Mouse (Mus musculus): ENCODE data around the gene Vmn1r15.

The Vmn1r15 gene

DNA sequence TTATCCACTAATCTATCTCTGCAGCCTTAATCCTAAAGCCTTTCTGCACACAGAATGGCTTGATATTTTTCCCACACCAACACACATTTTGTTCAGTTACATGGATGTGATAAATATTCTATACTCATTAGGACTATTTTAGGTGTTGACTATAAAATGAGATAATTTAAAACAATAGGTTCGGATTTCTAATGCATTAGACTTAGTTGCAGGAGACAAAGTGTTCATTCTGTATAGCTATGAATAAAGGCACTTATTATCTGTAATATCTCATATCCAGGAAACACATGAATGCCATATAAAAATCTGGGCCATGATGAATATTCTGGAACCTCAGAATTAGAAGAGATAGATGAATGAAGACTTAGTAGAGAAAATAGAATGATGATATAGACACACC is at the start of gene Vmn1r15:
Gene Vmn1r15 (plus strand): TSS at position 301 of the 400 bp plus-strand sequence.
- no peak for DNase-seq (ENCODE audit: low spot score in 2 of 2)

DNA sequence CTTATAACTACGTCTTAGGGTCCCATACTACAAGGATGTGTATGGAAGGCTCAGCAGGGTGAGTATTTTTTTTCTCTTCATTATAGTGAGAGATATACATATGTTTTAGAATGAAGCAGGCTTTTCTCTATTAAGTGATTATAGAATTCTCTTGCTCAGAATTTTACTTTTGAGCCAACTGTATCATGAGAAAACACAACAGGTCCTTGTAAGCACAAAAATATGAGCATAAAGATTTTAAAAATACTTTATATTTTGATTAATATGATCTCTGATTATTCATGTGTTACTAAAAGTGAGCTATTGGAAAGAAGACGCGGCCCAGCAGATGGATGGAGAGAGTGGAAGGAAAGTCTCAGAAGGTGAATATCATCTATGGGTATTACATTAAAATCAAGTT is 26.4 kb upstream of the Vmn1r15 start, which contains the start of gene Vmn1r14:
Gene Vmn1r14 (plus strand): TSS at position 301 of the 400 bp plus-strand sequence.
- no peak for DNase-seq (ENCODE audit: low spot score in 2 of 2)

DNA sequence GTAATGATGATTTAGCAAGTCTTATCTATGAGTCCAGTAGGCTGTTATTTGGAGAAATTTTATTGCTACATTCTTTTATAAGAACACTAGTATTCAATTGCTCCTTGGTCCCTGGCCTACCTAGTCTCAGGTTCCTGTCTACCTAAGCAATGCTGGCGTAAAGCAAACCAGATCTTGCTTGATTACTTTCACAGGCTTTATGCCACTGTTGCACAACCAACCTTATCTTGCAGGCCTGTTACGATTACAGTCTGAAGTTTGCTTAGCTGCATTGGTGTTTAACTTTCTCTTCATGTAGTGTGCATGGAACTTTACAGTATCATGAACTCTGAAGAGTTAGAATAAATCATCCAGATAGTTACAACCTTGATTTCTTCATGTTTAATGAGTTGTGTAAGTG is 3.2 kb downstream of the Vmn1r15 start:
- DNase-seq (ENCODE audit: low spot score in 2 of 2): no peak

DNA sequence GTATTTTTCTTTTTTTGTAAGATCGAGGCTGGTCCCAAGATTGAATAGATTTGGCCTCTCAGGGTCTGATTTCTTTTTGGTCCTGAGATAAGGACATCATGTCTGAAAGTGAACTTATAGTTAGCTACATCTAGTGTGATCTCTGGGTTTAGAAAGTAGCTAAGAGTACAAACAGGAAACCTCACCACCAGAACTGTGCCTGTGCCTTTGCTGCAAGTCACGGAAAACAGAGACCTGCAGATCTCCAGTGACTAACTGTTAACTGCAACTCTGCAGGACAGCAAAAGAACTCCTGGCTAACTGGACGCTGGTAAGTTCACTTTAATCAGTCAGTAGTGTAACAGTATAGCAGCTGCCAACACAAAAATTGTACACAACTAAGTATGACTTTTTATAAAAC is 14.1 kb downstream of the Vmn1r15 start:
- DNase-seq (ENCODE audit: low spot score in 2 of 2): no peak

DNA sequence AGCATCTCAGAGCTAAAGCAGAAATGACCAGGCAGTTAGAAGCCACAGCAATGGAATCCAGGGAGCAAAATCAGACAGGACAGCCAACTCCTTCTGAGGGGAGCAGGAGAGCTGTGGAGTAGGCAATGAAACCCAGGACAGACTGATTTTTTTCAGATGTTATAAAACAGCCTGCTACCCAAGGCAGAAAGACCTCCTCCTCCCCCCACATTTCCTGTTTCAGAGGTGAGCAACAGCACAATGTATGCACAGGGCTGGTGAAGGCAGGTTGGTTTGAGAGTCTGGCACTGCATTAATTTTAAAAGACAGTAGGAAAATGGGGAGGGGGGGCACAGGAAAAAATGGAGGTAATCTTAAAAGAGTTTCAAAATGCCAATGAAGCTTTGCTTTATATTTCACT is 14.8 kb downstream of the Vmn1r15 start:
- DNase-seq (ENCODE audit: low spot score in 2 of 2): no peak

DNA sequence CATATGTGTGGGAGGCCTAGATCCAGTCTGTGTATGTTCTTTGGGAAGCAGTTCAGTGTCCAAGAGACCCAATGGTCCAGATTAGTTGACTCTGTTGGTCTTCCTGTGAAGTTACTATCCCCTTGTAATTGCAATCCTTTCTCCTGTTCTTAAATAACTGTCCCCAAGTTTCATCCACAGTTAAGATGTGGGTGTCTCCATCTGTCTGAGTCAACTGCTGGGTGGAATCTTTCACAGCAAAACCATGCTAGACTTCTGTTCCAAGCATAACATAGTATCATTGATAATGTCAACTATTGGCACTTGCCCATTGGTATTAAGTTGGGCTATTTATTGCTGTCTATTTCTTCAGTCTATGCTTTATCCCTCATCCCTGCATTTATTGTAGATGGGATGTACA is 21.2 kb downstream of the Vmn1r15 start:
- DNase-seq (ENCODE audit: low spot score in 2 of 2): no peak
